Mouse (Mus musculus) heart, embryonic 14.5 days (tissue): ENCODE measurements around the gene Irak2. TPM values are rescaled to one million over a fixed set of nuclear protein-coding genes. Genes with fewer than 3 reads are reported as not detected.
A peak's percentile ranks its signal among the peaks of the same experiment; 100 is the strongest.

Experiments used
- ATAC-seq: fragments of 200-750 bp; cut with Nextera tagmentation; 2 replicates; pipeline ENCODE4 v1.8.0; 2017; ENCODE audit warnings: low read depth, moderate TSS enrichment; ENCODE audit not compliant: insufficient number of reproducible peaks, insufficient read depth, low FRiP score
- H3K27ac ChIP-seq, 2 experiments: fragments of 200-500 bp in 1 of 2; fragments of 300-500 bp in 1 of 2; sonication (generic) in 1 of 2; replicated peaks in 1 of 2; 2 replicates each; pipeline ENCODE4 v1.5.1; 2012 to 2014; ENCODE audit warnings: low read depth in 2 of 2, low read length in 2 of 2, control low read depth in 1 of 2, mild to moderate bottlenecking in 1 of 2, mixed read lengths in 1 of 2; ENCODE audit not compliant: control insufficient read depth in 1 of 2, insufficient read depth in 1 of 2
- H3K27me3 ChIP-seq: fragments of 300-500 bp; sonication (generic); 2 replicates; pipeline ENCODE4 v1.6.1; 2014; ENCODE audit warnings: mild to moderate bottlenecking, low read length, control low read depth; ENCODE audit not compliant: control insufficient read depth, insufficient read depth
- H3K36me3 ChIP-seq: fragments of 300-500 bp; sonication (generic); 2 replicates; pipeline ENCODE4 v1.6.1; 2014; ENCODE audit warnings: mild to moderate bottlenecking, control low read depth, low read length, mixed read lengths; ENCODE audit not compliant: control insufficient read depth, insufficient read depth
- H3K4me1 ChIP-seq, 2 experiments: fragments of 200-500 bp in 1 of 2; fragments of 300-500 bp in 1 of 2; sonication (generic) in 1 of 2; 2 replicates each; pipeline ENCODE4 v1.6.1; 2012 to 2014; ENCODE audit warnings: low read length in 2 of 2, control low read depth in 1 of 2, mixed read lengths in 1 of 2; ENCODE audit not compliant: control insufficient read depth in 2 of 2, insufficient read depth in 2 of 2
- H3K4me2 ChIP-seq: fragments of 300-500 bp; sonication (generic); 2 replicates; pipeline ENCODE4 v1.6.1; 2014; ENCODE audit warnings: mild to moderate bottlenecking, low read length
- H3K4me3 ChIP-seq, 2 experiments: fragments of 200-500 bp in 1 of 2; fragments of 300-500 bp in 1 of 2; sonication (generic) in 1 of 2; 2 replicates each; pipeline ENCODE4 v1.5.1; 2012 to 2014; ENCODE audit warnings: low read length in 2 of 2, mild to moderate bottlenecking in 2 of 2, control low read depth in 1 of 2, low read depth in 1 of 2, moderate library complexity in 1 of 2; ENCODE audit not compliant: control insufficient read depth in 1 of 2, insufficient read depth in 1 of 2
- H3K9ac ChIP-seq: fragments of 300-500 bp; sonication (generic); 2 replicates; pipeline ENCODE4 v1.6.1; 2014; ENCODE audit warnings: mild to moderate bottlenecking, low read length
- H3K9me3 ChIP-seq: fragments of 300-500 bp; sonication (generic); 2 replicates; pipeline ENCODE4 v1.6.1; 2016; ENCODE audit warnings: low read length, control low read depth; ENCODE audit not compliant: control insufficient read depth
- WGBS: fragments of 180-500 bp; shearing (Covaris S2); extraction: QIAGEN DNeasy Blood & Tissue Kit; methylation state at CpG from one replicate; pipeline ENCODE4 v1.1.7; 2014; 5-methylcytosine and 5-hydroxymethylcytosine counted together
- polyA plus RNA-seq: library from polyadenylated mRNA; unstranded; fragments of >200 nt; fragmentation: Nextera tagmentation; extraction: Ambion mirVana; gene quantifications from 2 replicates; pipeline ENCODE4 v1.2.1, GENCODE M21; 2014

The Irak2 gene
- polyA plus RNA-seq, 1 experiment from 2014 or later, result 3.9 TPM

GRCm38 (mm10) chr6:113653551-113653950 lies 15.3 kb downstream of the Irak2 start:
- H3K4me2 ChIP-seq, result no peak overlapping the region
- H3K36me3 ChIP-seq, result no peaks in the 10 kb centered on the region
- 89% methylated on average over 7 of the region's 7 CpGs for WGBS
- H3K4me1 ChIP-seq, result peaks cover 2% of the 10 kb centered on the region in 2 experiments; a peak in 2 of 4 replicates
- H3K4me3 ChIP-seq, result no peak overlapping the region
- H3K27me3 ChIP-seq, result no peaks in the 10 kb centered on the region
- no peaks in the 10 kb centered on the region for H3K9me3 ChIP-seq
- no peak overlapping the region for H3K27ac ChIP-seq
- no peak overlapping the region for H3K9ac ChIP-seq
- no peak for ATAC-seq

GRCm38 (mm10) chr6:113654102-113654501 lies 15.8 kb downstream of the Irak2 start:
- Histone ChIP-seq H3K4me3 (no peak overlapping the region), H3K27me3 (no peaks in the 10 kb centered on the region), H3K27ac (no peak overlapping the region), H3K36me3 (no peaks in the 10 kb centered on the region), H3K4me1 (peaks cover 2% of the 10 kb centered on the region in 2 experiments; a peak in 3 of 4 replicates), H3K9me3 (no peaks in the 10 kb centered on the region), H3K9ac (no peak overlapping the region), H3K4me2 (no peak overlapping the region)
- WGBS, result 68% methylated on average over 8 of the region's 8 CpGs
- ATAC-seq, result no peak

GRCm38 (mm10) chr6:113654753-113655397 lies 16.6 kb downstream of the Irak2 start:
- Histone ChIP-seq H3K36me3 (no peaks in the 10 kb centered on the region), H3K9me3 (no peaks in the 10 kb centered on the region), H3K4me3 (no peak overlapping the region), H3K27me3 (no peaks in the 10 kb centered on the region), H3K4me1 (peaks cover 4 to 9% of the 10 kb centered on the region in 2 experiments), H3K4me2 (no peak overlapping the region), H3K9ac (no peak overlapping the region), H3K27ac (no peak overlapping the region)
- WGBS, result 63% methylated on average over 16 of the region's 16 CpGs
- no peak for ATAC-seq

GRCm38 (mm10) chr6:113655475-113655874 lies 17.2 kb downstream of the Irak2 start:
- Histone ChIP-seq H3K27ac (no peak overlapping the region), H3K27me3 (no peaks in the 10 kb centered on the region), H3K36me3 (no peaks in the 10 kb centered on the region), H3K4me2 (no peak overlapping the region), H3K9me3 (no peaks in the 10 kb centered on the region), H3K4me1 (peaks cover 5 to 14% of the 10 kb centered on the region in 2 experiments; a peak in 3 of 4 replicates), H3K9ac (no peak overlapping the region), H3K4me3 (no peak overlapping the region)
- no peak for ATAC-seq
- WGBS, result 88% methylated on average over 3 of the region's 3 CpGs

GRCm38 (mm10) chr6:113656847-113657246 lies 18.6 kb downstream of the Irak2 start:
- Histone ChIP-seq H3K9ac (no peak overlapping the region), H3K27ac (no peak overlapping the region), H3K4me1 (peaks cover 18 to 27% of the 10 kb centered on the region in 2 experiments), H3K4me3 (no peak overlapping the region), H3K27me3 (no peaks in the 10 kb centered on the region), H3K36me3 (no peaks in the 10 kb centered on the region), H3K4me2 (no peak overlapping the region), H3K9me3 (no peaks in the 10 kb centered on the region)
- ATAC-seq, result no peak
- 85% methylated on average over 6 of the region's 6 CpGs for WGBS

GRCm38 (mm10) chr6:113658226-113658625 lies 20.0 kb downstream of the Irak2 start:
- peak overlapping the region in 1 of 2 experiments; percentile 44; a peak in 1 of 4 replicates for H3K27ac ChIP-seq
- WGBS, result 37% methylated on average over 3 of the region's 3 CpGs
- no peak for ATAC-seq

GRCm38 (mm10) chr6:113659648-113660491 lies 21.6 kb downstream of the Irak2 start:
- ATAC-seq, result no peak
- H3K9me3 ChIP-seq, result 0 out of 2 replicates have a peak, but pooled peaks cover 3% of the 10 kb centered on the region
- peak overlapping the region; percentile 30 to 48 for H3K27ac ChIP-seq
- H3K36me3 ChIP-seq, result no peaks in the 10 kb centered on the region
- 0 out of 2 replicates have a peak overlapping the region, but pooled peaks have one; percentile 1 for H3K9ac ChIP-seq
- no peaks in the 10 kb centered on the region for H3K27me3 ChIP-seq
- 45% methylated on average over 8 of the region's 8 CpGs for WGBS
- peaks cover 20 to 28% of the 10 kb centered on the region in 2 experiments for H3K4me1 ChIP-seq
- no peak overlapping the region for H3K4me3 ChIP-seq
- H3K4me2 ChIP-seq, result 0 out of 2 replicates have a peak overlapping the region, but pooled peaks have one; percentile 1

More at GRCm38 (mm10) chr6:113658226-113658625, 20.0 kb downstream of the Irak2 start:
- no peak overlapping the region for H3K9ac ChIP-seq
- peaks cover 20 to 31% of the 10 kb centered on the region in 2 experiments for H3K4me1 ChIP-seq
- no peaks in the 10 kb centered on the region for H3K36me3 ChIP-seq
- H3K9me3 ChIP-seq, result 0 out of 2 replicates have a peak, but pooled peaks cover 3% of the 10 kb centered on the region
- no peak overlapping the region for H3K4me2 ChIP-seq
- no peak overlapping the region for H3K4me3 ChIP-seq
- H3K27me3 ChIP-seq, result no peaks in the 10 kb centered on the region
